Mouse (Mus musculus) C2C12 (cell line): ENCODE measurements around the gene 4933416C03Rik. TPM values are rescaled to one million over a fixed set of nuclear protein-coding genes. Genes with fewer than 3 reads are reported as not detected.

ENCODE experiments used
- H3K27me3 ChIP-seq: one replicate; pipeline ENCODE4 v1.6.1; 2011; ENCODE audit not compliant: control insufficient read depth, insufficient read depth, insufficient read length
- H3K36me3 ChIP-seq: one replicate; pipeline ENCODE4 v1.6.1; 2011; ENCODE audit not compliant: control insufficient read depth, insufficient read depth
- H3K4me3 ChIP-seq: one replicate; pipeline ENCODE4 v1.5.1; 2011; ENCODE audit warnings: mild to moderate bottlenecking, control low read depth; ENCODE audit not compliant: poor library complexity, insufficient read depth, severe bottlenecking
- H3K79me2 ChIP-seq: one replicate; pipeline ENCODE4 v1.6.1; 2011; ENCODE audit not compliant: control insufficient read depth, insufficient read depth
- H3K79me3 ChIP-seq: one replicate; pipeline ENCODE4 v1.6.1; 2011; ENCODE audit warnings: low read depth, control low read depth
- H3ac ChIP-seq: one replicate; pipeline ENCODE3; 2011; ENCODE audit warnings: low read depth; ENCODE audit not compliant: control insufficient read depth, insufficient read length
- CEBPB ChIP-seq: IDR thresholded peaks from one replicate; pipeline ENCODE4 v1.6.1; 2011; ENCODE audit warnings: low read depth, mild to moderate bottlenecking, control low read depth, moderate library complexity
- CTCF ChIP-seq: IDR thresholded peaks from one replicate; pipeline ENCODE4 v1.5.1; 2011; ENCODE audit not compliant: control insufficient read depth, insufficient read depth, insufficient read length
- FOSL1 ChIP-seq: IDR thresholded peaks from one replicate; pipeline ENCODE4 v1.8.0; 2011; ENCODE audit warnings: mild to moderate bottlenecking, low read length; ENCODE audit not compliant: poor library complexity, insufficient read depth, severe bottlenecking
- MAX ChIP-seq: IDR thresholded peaks from one replicate; pipeline ENCODE4 v1.6.1; 2011; ENCODE audit warnings: mild to moderate bottlenecking, control low read depth
- MYOD1 ChIP-seq: IDR thresholded peaks from one replicate; pipeline ENCODE4 v1.6.1; 2011; ENCODE audit warnings: low read depth; ENCODE audit not compliant: control insufficient read depth, insufficient read length
- MYOG ChIP-seq: IDR thresholded peaks from one replicate; pipeline ENCODE4 v1.6.1; 2011; ENCODE audit not compliant: control insufficient read depth, insufficient read length; ENCODE audit errors: extremely low read depth
- USF1 ChIP-seq: IDR thresholded peaks from one replicate; pipeline ENCODE4 v1.6.1; 2011; ENCODE audit warnings: low read depth, mild to moderate bottlenecking, control low read depth, moderate library complexity
- long read RNA-seq, 2 experiments: library from polyadenylated mRNA; unstranded; transcript quantifications; one replicate each; pipeline ENCODE4 v2.0.0; 2019 to 2020
- polyA plus RNA-seq: library from polyadenylated mRNA; unstranded; fragments of >200 nt; fragmentation: generic; extraction: Trizol; gene quantifications from one replicate; pipeline ENCODE4 v1.2.1, GENCODE M21; 2012; ENCODE audit warnings: missing spikeins

4933416C03Rik gene
- polyA plus RNA-seq: not detected
- long read RNA-seq, experiment 1: 0 reads
- long read RNA-seq, experiment 2: 0 reads

DNA sequence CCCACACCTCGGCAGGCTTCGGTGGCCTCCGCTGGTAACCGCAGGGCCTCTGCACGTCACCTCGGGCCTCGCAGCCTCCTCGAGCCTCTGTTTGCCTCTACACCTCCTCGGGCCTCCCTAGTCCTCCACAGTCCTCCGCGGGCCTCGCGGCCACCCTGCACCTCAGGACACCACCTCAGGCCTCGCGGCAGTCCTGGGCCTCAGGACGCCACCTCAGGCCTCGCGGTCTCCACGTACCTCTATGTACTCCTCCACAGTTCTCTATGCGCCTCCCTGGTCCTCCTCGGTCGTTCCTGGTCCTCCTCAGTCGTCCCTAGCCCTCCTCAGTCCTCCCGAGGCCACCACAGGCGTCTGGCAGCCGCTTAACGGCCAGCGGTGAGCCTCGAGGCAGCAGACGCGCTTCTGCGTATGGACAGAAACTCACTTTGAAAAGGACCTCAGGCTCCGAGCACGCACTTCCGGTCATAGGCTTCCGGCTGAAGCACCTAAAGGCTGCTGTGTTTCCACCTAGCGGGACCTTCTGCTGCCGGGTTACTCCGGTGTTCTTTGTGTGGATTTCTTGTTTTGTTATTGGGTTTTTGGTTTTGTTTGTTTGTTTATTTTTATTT lies at the start of gene 4933416C03Rik:
4933416C03Rik (minus strand) TSS at position 51 of the 608 bp plus-strand sequence.
- no peak within 1 kb of the TSS for H3K4me3 ChIP-seq
- H3K79me2 ChIP-seq: no peaks in the 10 kb centered on the region
- no peak within 1 kb of the TSS for H3ac ChIP-seq
- no peaks in the 10 kb centered on the region for H3K27me3 ChIP-seq
- TF ChIP-seq CTCF: no peak
- no peak for TF ChIP-seq MAX
- TF ChIP-seq FOSL1: no peak
- H3K79me3 ChIP-seq: no peaks in the 10 kb centered on the region
- H3K36me3 ChIP-seq: no peaks in the 10 kb centered on the region

DNA sequence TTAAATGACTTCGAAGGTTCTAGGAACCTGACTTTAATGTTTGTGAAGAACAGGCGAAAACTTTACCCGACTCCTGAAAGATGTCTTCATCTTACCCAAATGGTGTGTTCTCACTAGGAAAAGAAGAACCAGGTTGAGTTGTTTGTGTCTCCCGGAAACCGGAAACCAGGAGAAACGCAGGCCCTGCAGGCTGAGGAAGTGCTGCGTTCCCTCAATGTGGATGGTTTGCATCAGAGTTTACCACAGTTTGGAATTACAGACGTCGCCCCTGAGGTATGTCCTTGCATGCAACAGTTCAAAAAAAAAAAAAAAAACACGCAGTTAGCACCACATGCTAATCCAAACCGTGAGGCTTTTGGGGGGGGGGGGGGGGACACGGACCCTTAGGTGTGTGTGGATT lies 48.6 kb upstream of the 4933416C03Rik start:
- H3K36me3 ChIP-seq: no peaks in the 10 kb centered on the region
- no peaks in the 10 kb centered on the region for H3K27me3 ChIP-seq
- H3K4me3 ChIP-seq: no peak overlapping the region
- no peaks in the 10 kb centered on the region for H3K79me3 ChIP-seq
- no peak overlapping the region for H3ac ChIP-seq
- no peaks in the 10 kb centered on the region for H3K79me2 ChIP-seq
- TF ChIP-seq MYOD1 (no peak), CEBPB (no peak), FOSL1 (no peak), MAX (no peak), USF1 (no peak), MYOG (no peak), CTCF (no peak)

DNA sequence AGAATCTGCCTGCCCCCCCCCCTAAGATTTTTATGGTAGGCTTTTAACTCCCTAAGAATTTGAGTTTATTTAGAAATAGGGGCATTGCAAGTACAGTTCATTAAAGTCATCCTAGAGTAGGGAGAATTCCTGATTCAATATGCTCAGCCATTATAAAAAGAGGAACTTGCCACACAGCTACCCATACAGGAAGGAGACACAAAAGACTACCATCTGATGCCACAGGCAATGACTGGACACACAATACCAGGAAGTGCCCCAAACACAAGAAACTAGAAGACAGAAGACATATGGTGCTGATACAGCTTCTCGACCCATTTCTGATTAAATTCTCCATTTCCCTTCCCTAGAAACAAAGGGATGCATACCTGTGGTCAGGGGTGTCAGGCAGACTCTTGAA lies 43.0 kb upstream of the 4933416C03Rik start:
- Histone ChIP-seq H3K79me3 (no peaks in the 10 kb centered on the region), H3ac (no peak overlapping the region), H3K36me3 (no peaks in the 10 kb centered on the region), H3K27me3 (no peaks in the 10 kb centered on the region), H3K79me2 (no peaks in the 10 kb centered on the region), H3K4me3 (no peak overlapping the region)
- no peak for TF ChIP-seq CEBPB
- no peak for TF ChIP-seq USF1
- no peak for TF ChIP-seq FOSL1
- TF ChIP-seq CTCF: no peak
- TF ChIP-seq MAX: no peak
- TF ChIP-seq MYOD1: no peak
- TF ChIP-seq MYOG: no peak

DNA sequence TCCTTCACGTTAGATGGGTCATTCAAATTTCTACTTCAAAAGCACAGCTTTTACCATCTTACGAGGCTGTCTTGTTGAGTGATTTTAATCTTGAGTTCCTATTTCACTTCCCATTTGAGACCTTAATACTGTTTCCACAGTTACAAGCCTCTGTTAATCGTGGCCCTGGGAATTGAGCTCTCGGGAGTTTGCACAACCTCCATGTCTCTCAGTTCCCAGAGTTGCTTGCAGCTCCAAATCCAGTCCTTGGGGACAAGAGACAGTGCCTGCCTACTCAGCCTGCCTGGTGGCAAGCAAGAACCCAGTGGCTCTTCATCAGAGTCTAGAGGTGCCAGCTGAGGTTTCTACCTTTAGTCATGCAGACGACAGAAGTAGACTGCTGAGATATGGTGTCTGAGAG lies 41.0 kb upstream of the 4933416C03Rik start:
- H3K79me2 ChIP-seq: no peaks in the 10 kb centered on the region
- no peaks in the 10 kb centered on the region for H3K79me3 ChIP-seq
- TF ChIP-seq CTCF (no peak), MAX (no peak), USF1 (no peak), MYOG (no peak), MYOD1 (no peak), CEBPB (no peak), FOSL1 (no peak)

DNA sequence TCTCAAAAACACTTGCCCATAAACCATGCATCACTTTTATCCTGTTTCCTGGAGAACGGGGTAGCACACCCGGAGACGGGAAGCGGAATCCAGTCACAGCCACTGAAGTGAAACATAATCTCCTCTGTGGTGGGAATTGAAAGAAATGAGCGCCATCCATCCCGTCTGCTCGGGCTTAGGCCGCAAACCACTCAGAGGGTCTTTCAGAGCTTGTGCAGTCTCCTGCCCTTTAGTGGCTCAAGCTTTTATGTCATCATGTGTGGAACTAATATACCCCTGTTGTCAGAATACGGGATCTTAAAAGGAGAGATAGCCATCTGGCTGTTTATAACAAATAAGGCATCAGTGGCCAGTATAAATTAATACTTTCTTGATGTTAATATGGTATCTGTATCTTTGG lies 32.4 kb upstream of the 4933416C03Rik start:
- no peaks in the 10 kb centered on the region for H3K79me2 ChIP-seq
- H3K36me3 ChIP-seq: no peaks in the 10 kb centered on the region
- no peaks in the 10 kb centered on the region for H3K27me3 ChIP-seq
- no peak overlapping the region for H3ac ChIP-seq
- no peak overlapping the region for H3K4me3 ChIP-seq
- TF ChIP-seq MYOD1 (no peak), MYOG (no peak), CEBPB (no peak), MAX (no peak), USF1 (no peak), FOSL1 (no peak), CTCF (no peak)
- no peaks in the 10 kb centered on the region for H3K79me3 ChIP-seq

More for the DNA sequence above, 41.0 kb upstream of the 4933416C03Rik start:
- H3K27me3 ChIP-seq: no peaks in the 10 kb centered on the region
- no peak overlapping the region for H3K4me3 ChIP-seq
- H3K36me3 ChIP-seq: no peaks in the 10 kb centered on the region
- H3ac ChIP-seq: no peak overlapping the region

- Histone ChIP-seq H3K4me3 (no peak overlapping the region), H3K36me3 (no peaks in the 10 kb centered on the region), H3K79me2 (no peaks in the 10 kb centered on the region), H3K27me3 (no peaks in the 10 kb centered on the region), H3K79me3 (no peaks in the 10 kb centered on the region), H3ac (no peak overlapping the region)
- TF ChIP-seq MYOD1 (no peak), MYOG (no peak), USF1 (no peak), CTCF (no peak), CEBPB (no peak), FOSL1 (no peak), MAX (no peak)
Observed at GRCm38 (mm10) chr10:116143684-116144083, 30.0 kb upstream of the 4933416C03Rik start.
